Mouse (Mus musculus): ENCODE data around the gene Taok1.
"Not testable (repeated sequence)": the region's sequence is repeated elsewhere in the genome, so short reads cannot be mapped to it uniquely, and the experiment has no call there.

The Taok1 gene

GRCm38 (mm10) chr11:77607538-77608455 lies at the start of gene Taok1:
Gene Taok1, minus strand, starts transcription at chr11:77607815.
- peak; percentile 96 for DNase-seq (ENCODE audit: low spot score)

GRCm38 (mm10) chr11:77653406-77654190 lies 46.0 kb upstream of the Taok1 start:
- DNase-seq (ENCODE audit: low spot score): not testable (repeated sequence)

- DNase-seq (ENCODE audit: low spot score): no peak
Observed at GRCm38 (mm10) chr11:77652484-77652883, 44.9 kb upstream of the Taok1 start.

GRCm38 (mm10) chr11:77648878-77649277 lies 41.3 kb upstream of the Taok1 start:
- no peak for DNase-seq (ENCODE audit: low spot score)

GRCm38 (mm10) chr11:77645481-77645880 lies 37.9 kb upstream of the Taok1 start:
- DNase-seq (ENCODE audit: low spot score): no peak

DNA sequence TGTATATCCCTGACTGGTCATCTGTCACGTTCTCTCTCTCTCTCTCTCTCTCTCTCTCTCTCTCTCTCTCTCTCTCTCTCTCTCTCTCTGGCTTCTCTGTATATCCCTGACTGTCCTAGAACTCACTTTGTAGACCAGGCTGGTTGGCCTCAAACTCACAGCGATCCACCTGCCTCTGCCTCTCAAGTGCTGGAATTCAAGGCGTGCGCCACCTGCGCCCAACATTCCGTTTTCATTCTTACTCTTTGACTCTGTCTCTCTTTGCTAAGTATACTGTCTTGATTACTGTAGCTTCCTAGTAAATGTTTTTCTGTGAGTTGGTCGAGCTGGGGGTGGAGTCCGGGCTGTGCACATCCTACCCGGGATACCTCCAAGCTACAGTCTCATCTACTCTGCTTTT lies 33.8 kb upstream of the Taok1 start:
- DNase-seq (ENCODE audit: low spot score): no peak

DNA sequence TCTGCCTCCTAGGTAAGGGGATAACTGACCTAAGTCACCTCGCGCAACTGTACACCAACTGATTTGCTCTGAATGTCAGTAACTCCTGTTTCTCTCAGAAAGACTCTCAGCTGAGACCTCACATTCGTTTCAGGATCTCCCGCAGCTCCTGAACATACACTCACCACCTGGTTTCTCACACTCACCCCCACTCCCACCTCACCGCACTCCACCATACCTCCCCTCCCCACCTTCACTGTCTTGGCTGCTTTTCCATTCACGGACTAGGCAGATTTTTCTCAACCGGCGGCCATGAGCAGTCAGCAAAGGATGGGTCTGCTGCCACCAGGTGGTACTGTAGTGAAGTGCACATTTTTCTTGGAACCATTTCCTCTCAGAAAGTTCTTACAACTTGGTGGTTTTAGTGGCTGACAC lies 22.6 kb upstream of the Taok1 start:
- peak; percentile 85 for DNase-seq (ENCODE audit: low spot score)

DNA sequence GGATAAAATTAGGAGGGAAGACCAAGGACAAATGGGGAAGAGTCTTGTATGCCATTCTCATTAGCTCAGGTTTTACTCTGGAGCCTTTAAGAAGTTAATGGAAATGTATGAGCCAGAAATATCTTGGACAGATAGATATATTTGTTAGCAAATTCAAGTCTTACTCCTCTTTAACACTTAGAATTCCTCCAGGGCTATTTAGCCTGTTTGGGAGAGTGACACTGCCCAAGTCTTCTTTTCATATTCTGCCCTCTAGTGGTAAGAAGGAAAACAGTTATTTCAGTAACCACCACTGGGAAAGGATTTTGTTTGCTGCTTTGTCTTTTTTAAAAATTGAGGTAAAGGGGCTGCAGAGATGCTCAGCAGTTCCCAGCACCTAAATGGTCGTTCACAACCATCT lies 21.9 kb upstream of the Taok1 start:
- DNase-seq (ENCODE audit: low spot score): no peak

DNA sequence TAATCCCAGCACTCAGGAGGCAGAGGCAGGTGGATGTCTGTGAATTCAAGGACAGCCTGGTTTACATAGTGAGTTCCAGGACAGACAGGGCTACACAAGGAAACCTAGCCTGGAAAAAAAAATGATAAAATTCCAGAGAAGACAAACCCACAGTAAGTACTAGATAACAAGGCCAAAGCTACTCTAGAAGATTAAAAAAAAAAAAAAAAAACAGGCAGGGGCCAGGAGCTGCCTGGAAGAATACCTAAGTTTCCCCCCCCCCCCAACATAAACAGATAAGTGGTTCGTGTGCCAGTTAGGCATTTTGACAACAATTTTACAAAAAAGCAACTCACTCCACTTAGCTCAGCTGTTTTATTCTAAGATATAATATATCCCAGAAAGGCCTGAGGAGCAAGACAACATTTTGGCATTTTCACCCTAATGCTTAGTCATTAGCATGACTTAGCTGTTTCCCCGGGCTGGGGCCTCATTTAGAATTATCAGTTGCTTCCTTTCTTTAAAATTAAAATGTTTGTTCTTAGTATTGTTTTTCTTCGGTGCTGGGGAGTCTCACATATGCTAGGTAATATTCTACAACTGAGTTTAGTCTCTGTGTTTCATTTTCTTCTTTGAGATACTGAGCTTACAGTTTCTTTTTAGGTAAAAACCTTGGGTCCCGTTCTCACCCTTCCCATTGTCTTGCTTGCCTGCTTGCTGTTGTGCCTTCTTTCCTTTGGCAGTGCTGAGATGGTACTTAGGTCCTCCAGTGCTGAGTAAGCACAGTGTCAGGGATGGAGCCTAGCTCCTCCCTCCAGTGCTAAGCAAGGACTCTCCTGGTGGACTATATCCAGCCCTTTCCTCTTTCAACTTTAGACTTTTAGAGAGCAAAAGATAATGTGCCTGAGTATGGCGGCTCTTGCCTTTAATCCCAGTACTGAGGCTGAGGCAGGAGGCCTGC lies 19.3 kb upstream of the Taok1 start:
- no peak for DNase-seq (ENCODE audit: low spot score)

- DNase-seq (ENCODE audit: low spot score): no peak
Observed at GRCm38 (mm10) chr11:77625061-77625855, 17.6 kb upstream of the Taok1 start.

DNA sequence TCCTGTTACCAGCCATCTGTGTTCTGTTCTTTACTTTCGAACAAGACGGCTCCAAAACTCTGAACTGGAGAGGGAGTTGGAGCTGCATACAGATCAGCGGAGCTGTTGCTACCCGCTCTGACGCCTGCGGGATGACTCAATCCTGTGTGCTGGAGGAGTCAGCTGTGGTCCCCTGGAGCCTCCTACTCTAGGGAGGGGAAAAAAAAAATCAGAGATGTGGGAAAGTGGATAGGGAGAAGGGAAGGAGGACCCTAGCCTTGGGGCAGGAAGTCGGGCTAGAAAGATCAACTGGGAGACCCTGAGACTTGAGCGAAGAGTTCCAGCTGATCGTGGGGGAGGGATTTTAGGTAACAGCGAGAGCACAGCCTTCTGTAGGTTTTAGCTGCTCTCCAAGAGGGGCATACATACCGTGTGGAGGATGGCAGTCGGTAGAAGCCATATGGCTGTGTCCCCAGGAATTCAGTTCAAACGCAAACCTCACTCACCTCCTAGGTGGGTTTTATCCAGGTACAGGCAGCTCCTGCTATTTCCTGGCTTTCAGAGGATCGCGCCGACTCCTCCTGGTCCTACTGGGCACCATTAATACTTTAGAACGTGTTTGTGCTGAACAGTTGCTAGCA lies 16.9 kb upstream of the Taok1 start:
- DNase-seq (ENCODE audit: low spot score): no peak

DNA sequence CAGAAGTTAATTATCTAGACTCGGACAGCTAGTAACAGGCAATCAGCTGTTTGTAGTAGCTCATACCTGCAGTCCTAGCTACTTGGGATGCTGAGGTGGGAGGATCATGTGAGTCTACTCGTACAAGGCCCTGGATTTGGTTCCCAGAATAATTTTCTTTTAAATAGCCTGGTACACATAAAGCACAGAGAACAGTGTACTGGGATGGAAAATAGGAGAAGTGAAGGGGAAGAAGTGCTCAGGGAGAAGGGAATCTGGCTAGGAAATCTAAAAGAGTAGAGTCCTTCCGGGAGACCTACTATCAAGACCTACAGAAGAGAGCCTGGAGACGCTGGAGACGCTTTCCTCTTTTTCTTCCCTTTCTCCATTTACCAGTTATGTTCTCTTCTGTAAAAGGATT lies 16.4 kb upstream of the Taok1 start:
- no peak for DNase-seq (ENCODE audit: low spot score)

- no peak for DNase-seq (ENCODE audit: low spot score)
Observed at GRCm38 (mm10) chr11:77621902-77622535, 14.4 kb upstream of the Taok1 start.

DNA sequence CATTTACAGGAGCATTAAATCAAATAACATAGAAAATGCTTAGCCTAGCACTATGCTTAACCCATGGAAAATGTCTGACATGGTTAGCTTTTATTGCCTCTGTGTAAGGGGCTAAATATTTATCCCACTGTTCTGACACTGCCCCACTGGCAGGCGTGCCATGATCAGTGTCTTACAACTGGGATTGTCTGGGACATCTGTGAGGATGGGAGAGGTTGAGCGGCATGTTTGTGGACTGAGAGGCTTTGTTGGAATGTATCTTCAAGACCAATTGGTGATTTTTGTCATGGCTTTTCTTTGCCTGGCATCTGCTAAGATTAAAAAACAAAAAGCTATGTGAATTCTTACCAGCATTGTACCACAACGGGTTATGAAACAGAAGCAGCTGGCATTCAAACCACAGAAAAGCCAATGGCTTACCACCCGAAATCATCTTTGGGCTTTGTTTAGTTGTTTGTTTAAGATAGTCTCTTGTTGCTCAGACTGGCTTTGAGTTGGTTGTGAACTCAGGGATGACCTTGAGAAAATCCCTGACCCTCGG lies 7.5 kb upstream of the Taok1 start:
- peak; percentile 23 for DNase-seq (ENCODE audit: low spot score)

DNA sequence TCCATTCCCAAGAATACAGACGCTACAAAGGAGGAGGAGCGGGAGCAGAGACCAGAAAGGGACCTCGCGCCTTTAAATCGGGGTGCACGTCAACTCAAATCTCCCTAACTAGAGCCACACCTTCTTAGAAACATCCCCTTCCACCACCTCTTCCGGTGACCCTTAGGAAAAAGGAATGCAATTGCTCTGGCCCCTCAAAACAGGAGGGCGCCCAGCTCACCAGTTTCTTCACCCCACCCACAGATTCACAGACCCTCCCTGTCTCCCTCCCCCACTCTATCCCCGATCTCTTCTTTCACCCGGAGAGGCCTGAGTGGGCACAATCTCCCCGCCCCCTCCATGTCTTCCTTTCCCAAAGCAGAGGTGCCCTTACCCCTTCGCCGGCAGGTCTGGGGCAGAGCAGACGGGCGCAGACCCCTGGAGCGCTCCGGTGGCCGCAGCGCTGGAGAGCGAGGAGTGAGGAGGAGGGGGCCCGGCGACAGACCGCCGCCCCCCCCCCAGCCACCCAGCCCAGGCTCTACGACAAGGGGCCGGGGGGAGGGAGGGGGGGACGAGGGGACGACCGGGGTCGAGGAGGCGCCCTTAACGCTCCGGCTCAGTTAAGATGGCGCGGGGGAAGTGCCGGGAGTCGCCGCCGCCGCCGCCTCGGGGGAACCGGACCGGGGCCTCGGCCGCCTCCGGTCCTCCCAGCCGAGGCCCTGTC lies 629 bp downstream of the Taok1 start:
- peak; percentile 67 for DNase-seq (ENCODE audit: low spot score)

- no peak for DNase-seq (ENCODE audit: low spot score)
Observed at GRCm38 (mm10) chr11:77606469-77606834, 1.2 kb downstream of the Taok1 start.

- DNase-seq (ENCODE audit: low spot score): no peak
Observed at GRCm38 (mm10) chr11:77597266-77597665, 10.3 kb downstream of the Taok1 start.

- no peak for DNase-seq (ENCODE audit: low spot score)
Observed at GRCm38 (mm10) chr11:77591388-77591787, 16.2 kb downstream of the Taok1 start.

GRCm38 (mm10) chr11:77590801-77591200 lies 16.8 kb downstream of the Taok1 start:
- DNase-seq (ENCODE audit: low spot score): no peak

Data from testis, postnatal 10 days (tissue).